Mouse (Mus musculus): ENCODE data around the gene Ccl25.

DNA sequence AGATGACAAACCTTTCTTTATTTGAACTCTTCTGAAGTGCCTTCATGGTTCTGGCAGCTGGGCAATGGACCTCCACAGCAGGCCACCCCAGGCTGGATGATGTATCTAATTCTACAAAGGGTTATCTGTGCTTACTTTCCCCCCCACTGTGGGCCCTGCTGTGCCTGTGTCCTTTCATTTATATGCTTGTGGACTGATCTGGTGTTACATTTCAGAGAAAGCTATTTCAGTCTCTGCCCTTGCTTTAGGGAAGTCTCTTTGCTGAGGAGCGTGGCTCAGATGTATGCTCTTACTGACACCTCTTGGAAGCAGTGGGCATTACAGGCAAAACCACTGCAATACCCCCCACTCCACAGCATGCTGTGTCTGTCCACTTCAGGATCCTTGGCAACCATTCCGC lies 45.1 kb downstream of the Ccl25 start:
- TF ChIP-seq CTCF (IDR thresholded peaks at IDR 0.05; ENCODE audit: insufficient read depth, low read depth, low read length) (no peak), POLR2A (IDR thresholded peaks at IDR 0.05; ENCODE audit: insufficient read depth, low read depth, low read length) (no peak)
